Mouse (Mus musculus): Measurements from ENCODE around the gene Sik3.

- 0 out of 2 replicates have a peak, but pooled peaks have one; percentile 10 for TF ChIP-seq CTCF (IDR thresholded peaks at IDR 0.05; ENCODE audit: low read depth)
- TF ChIP-seq EP300 (IDR thresholded peaks at IDR 0.05; ENCODE audit: low read depth), result peak; percentile 65; the same call in 1 of the 2 replicates
Measured at GRCm38 (mm10) chr9:46228491-46228890, 215.9 kb downstream of the Sik3 start, which contains the start of gene Apoa1.

Data from liver, postnatal 0 days (tissue).